Mouse (Mus musculus) MEL (cell line): ENCODE measurements around the gene Ebf3. TPM values are rescaled to one million over a fixed set of nuclear protein-coding genes. Genes with fewer than 3 reads are reported as not detected.

ENCODE experiments used
- DNase-seq: peaks from one replicate; pipeline ENCODE4 v3.0.0; 2011; ENCODE audit warnings: low read depth, low spot score
- H3K27ac ChIP-seq: 2 replicates; pipeline ENCODE4 v1.5.1; 2012; ENCODE audit warnings: low read depth, mild to moderate bottlenecking, control low read depth, low read length, moderate library complexity; ENCODE audit not compliant: control insufficient read depth
- H3K27me3 ChIP-seq, 2 experiments: fragments of 150-350 bp in 1 of 2; sonication (generic) in 1 of 2; 2 replicates each; pipeline ENCODE4 v1.6.1; 2012; ENCODE audit warnings: low read length in 2 of 2, mild to moderate bottlenecking in 2 of 2, improper control_type of control experiment in 1 of 2, moderate library complexity in 1 of 2; ENCODE audit not compliant: insufficient read depth in 2 of 2, control insufficient read depth in 1 of 2
- H3K36me3 ChIP-seq, 2 experiments: 2 replicates each; pipeline ENCODE4 v1.6.1; 2012 to 2014; ENCODE audit warnings: low read length in 2 of 2, improper control_type of control experiment in 1 of 2, inconsistent platforms in 1 of 2, mild to moderate bottlenecking in 1 of 2; ENCODE audit not compliant: insufficient read depth in 2 of 2, control insufficient read depth in 1 of 2
- H3K4me1 ChIP-seq, 2 experiments: fragments of 150-350 bp in 1 of 2; sonication (generic) in 1 of 2; 2 replicates each; pipeline ENCODE4 v1.6.1; 2012; ENCODE audit warnings: low read length in 2 of 2, improper control_type of control experiment in 1 of 2, mild to moderate bottlenecking in 1 of 2; ENCODE audit not compliant: insufficient read depth in 2 of 2, control insufficient read depth in 1 of 2
- H3K4me3 ChIP-seq, 2 experiments: fragments of 150-350 bp in 1 of 2; sonication (generic) in 1 of 2; 2 replicates each; pipeline ENCODE4 v1.5.1; 2012; ENCODE audit warnings: low read depth in 2 of 2, low read length in 2 of 2, mild to moderate bottlenecking in 2 of 2, moderate library complexity in 2 of 2, control low read depth in 1 of 2, improper control_type of control experiment in 1 of 2; ENCODE audit not compliant: control insufficient read depth in 1 of 2, insufficient read depth in 1 of 2
- H3K79me2 ChIP-seq: 2 replicates; pipeline ENCODE4 v1.6.1; 2012; ENCODE audit warnings: mild to moderate bottlenecking, low read length, moderate library complexity; ENCODE audit not compliant: control insufficient read depth, poor library complexity, insufficient read depth
- H3K9ac ChIP-seq: 2 replicates; pipeline ENCODE4 v1.6.1; 2012; ENCODE audit warnings: low read depth, mild to moderate bottlenecking, control low read depth, low read length, moderate library complexity; ENCODE audit not compliant: control insufficient read depth, poor library complexity, severe bottlenecking
- H3K9me3 ChIP-seq: fragments of 150-350 bp; sonication (generic); replicated peaks from 2 replicates; pipeline ENCODE4 v1.6.1; 2012; ENCODE audit warnings: mild to moderate bottlenecking, low read length, improper control_type of control experiment, moderate library complexity; ENCODE audit not compliant: insufficient read depth
- CHD2 ChIP-seq: IDR thresholded peaks from 2 replicates; pipeline ENCODE4 v1.6.1; 2011; ENCODE audit warnings: low read length, improper control_type of control experiment
- CTCF ChIP-seq, 3 experiments: IDR thresholded peaks in 2 of 3; conservative IDR thresholded peaks in 1 of 3; 2 replicates each; pipeline ENCODE4 v1.5.1; 2011 to 2012; ENCODE audit warnings: low read length in 3 of 3, low read depth in 2 of 3, mild to moderate bottlenecking in 2 of 3, improper control_type of control experiment in 1 of 3, inconsistent platforms in 1 of 3, mixed read lengths in 1 of 3, moderate library complexity in 1 of 3; ENCODE audit not compliant: control insufficient read depth in 1 of 3, insufficient read depth in 1 of 3, poor library complexity in 1 of 3, severe bottlenecking in 1 of 3
- ELF1 ChIP-seq: IDR thresholded peaks from 2 replicates; pipeline ENCODE4 v1.6.1; 2014; ENCODE audit warnings: low read depth, mild to moderate bottlenecking, inconsistent platforms, low read length, improper control_type of control experiment, moderate library complexity
- EP300 ChIP-seq, 2 experiments: IDR thresholded peaks; 2 replicates each; pipeline ENCODE4 v1.6.1; 2011; ENCODE audit warnings: improper control_type of control experiment in 2 of 2, low read length in 2 of 2, low read depth in 1 of 2, mild to moderate bottlenecking in 1 of 2
- GABPA ChIP-seq: IDR thresholded peaks from 2 replicates; pipeline ENCODE4 v1.6.1; 2012; ENCODE audit warnings: low read depth, mild to moderate bottlenecking, inconsistent platforms, low read length, improper control_type of control experiment, moderate library complexity
- GATA1 ChIP-seq: IDR thresholded peaks from 2 replicates; pipeline ENCODE4 v1.6.1; 2011; ENCODE audit warnings: low read depth, low read length, improper control_type of control experiment
- HCFC1 ChIP-seq: IDR thresholded peaks from 2 replicates; pipeline ENCODE4 v1.6.1; 2012; ENCODE audit warnings: low read depth, mild to moderate bottlenecking, inconsistent platforms, low read length, improper control_type of control experiment, moderate library complexity
- MAZ ChIP-seq: IDR thresholded peaks from 2 replicates; pipeline ENCODE4 v1.6.1; 2012; ENCODE audit warnings: low read depth, mild to moderate bottlenecking, inconsistent platforms, low read length, improper control_type of control experiment
- MEF2A ChIP-seq: IDR thresholded peaks from 2 replicates; pipeline ENCODE4 v1.6.1; 2014; ENCODE audit warnings: low read depth, mild to moderate bottlenecking, inconsistent platforms, low read length, improper control_type of control experiment; ENCODE audit not compliant: poor library complexity, insufficient replicate concordance, severe bottlenecking; ENCODE audit errors: extremely low read depth
- MYB ChIP-seq: IDR thresholded peaks from 2 replicates; pipeline ENCODE4 v1.6.1; 2011; ENCODE audit warnings: mild to moderate bottlenecking, low read depth, low read length, improper control_type of control experiment
- NRF1 ChIP-seq: IDR thresholded peaks from 2 replicates; pipeline ENCODE4 v1.6.1; 2014; ENCODE audit warnings: low read depth, mild to moderate bottlenecking, inconsistent platforms, low read length, improper control_type of control experiment, moderate library complexity; ENCODE audit not compliant: poor library complexity, insufficient read depth, severe bottlenecking
- POLR2AphosphoS2 ChIP-seq: IDR thresholded peaks from 2 replicates; pipeline ENCODE4 v1.6.1; 2011; ENCODE audit warnings: low read length, improper control_type of control experiment
- POLR2AphosphoS5 ChIP-seq: IDR thresholded peaks from 2 replicates; pipeline ENCODE4 v1.6.1; 2012; ENCODE audit warnings: low read depth, borderline replicate concordance, mild to moderate bottlenecking, inconsistent platforms, low read length, moderate library complexity, mixed read lengths
- RAD21 ChIP-seq: IDR thresholded peaks from 2 replicates; pipeline ENCODE4 v1.6.1; 2011; ENCODE audit warnings: mild to moderate bottlenecking, low read depth, low read length, improper control_type of control experiment
- SMC3 ChIP-seq: IDR thresholded peaks from 2 replicates; pipeline ENCODE4 v1.6.1; 2011; ENCODE audit warnings: low read depth, low read length, improper control_type of control experiment
- TBP ChIP-seq: IDR thresholded peaks from 2 replicates; pipeline ENCODE4 v1.8.0; 2011; ENCODE audit warnings: low read depth, low read length, improper control_type of control experiment
- TCF12 ChIP-seq: IDR thresholded peaks from 2 replicates; pipeline ENCODE4 v1.6.1; 2014; ENCODE audit warnings: low read depth, mild to moderate bottlenecking, inconsistent platforms, low read length, improper control_type of control experiment, moderate library complexity
- USF1 ChIP-seq: IDR thresholded peaks from 2 replicates; pipeline ENCODE4 v1.6.1; 2014; ENCODE audit warnings: low read depth, mild to moderate bottlenecking, inconsistent platforms, low read length, improper control_type of control experiment, moderate library complexity
- ZNF384 ChIP-seq: IDR thresholded peaks from 2 replicates; pipeline ENCODE4 v1.6.1; 2012; ENCODE audit warnings: low read depth, mild to moderate bottlenecking, inconsistent platforms, low read length, improper control_type of control experiment
- polyA plus RNA-seq, 2 experiments: library from polyadenylated mRNA; stranded (reverse) in 1 of 2; unstranded in 1 of 2; fragments of >175 nt in 1 of 2; fragments of >200 nt in 1 of 2; gene quantifications; 2 replicates each; pipeline versions ENCODE4 v1.2.1 to v1.2.4; 2012; ENCODE audit warnings: low replicate concordance in 2 of 2, low read depth in 1 of 2; ENCODE audit not compliant: insufficient read length in 2 of 2, insufficient read depth in 1 of 2, missing spikeins in 1 of 2
- total RNA-seq: library from RNA; depleted of rRNA; stranded (reverse); fragments of 300-350 nt; gene quantifications from 2 replicates; pipeline ENCODE4 v1.2.3, GENCODE M21; 2012

Gene Ebf3
- total and polyA plus RNA-seq, 3 experiments = not detected

DNA sequence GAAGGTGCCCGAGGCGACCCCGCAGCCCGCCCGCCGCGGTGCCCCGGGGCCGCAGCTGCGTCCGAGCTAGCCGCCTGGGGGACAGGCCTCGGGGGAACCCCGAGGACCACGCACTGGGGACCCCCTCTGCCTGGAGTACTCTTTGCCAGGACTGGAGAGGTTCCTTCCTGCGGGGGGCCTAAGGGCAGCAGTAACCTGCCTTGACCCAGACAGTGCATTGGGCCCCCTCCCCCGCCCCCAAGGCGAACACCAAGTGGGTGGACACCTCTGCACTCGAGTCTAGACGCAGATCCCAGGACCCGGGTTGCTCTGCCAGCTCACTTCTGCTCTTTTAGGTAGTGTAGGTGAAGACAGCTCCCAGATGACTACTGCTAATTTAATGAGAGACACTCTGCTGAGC lies 8.7 kb upstream of the Ebf3 start:
- Histone ChIP-seq H3K9ac (no peak overlapping the region), H3K27me3 (no peaks in the 10 kb centered on the region), H3K4me3 (no peak overlapping the region)

DNA sequence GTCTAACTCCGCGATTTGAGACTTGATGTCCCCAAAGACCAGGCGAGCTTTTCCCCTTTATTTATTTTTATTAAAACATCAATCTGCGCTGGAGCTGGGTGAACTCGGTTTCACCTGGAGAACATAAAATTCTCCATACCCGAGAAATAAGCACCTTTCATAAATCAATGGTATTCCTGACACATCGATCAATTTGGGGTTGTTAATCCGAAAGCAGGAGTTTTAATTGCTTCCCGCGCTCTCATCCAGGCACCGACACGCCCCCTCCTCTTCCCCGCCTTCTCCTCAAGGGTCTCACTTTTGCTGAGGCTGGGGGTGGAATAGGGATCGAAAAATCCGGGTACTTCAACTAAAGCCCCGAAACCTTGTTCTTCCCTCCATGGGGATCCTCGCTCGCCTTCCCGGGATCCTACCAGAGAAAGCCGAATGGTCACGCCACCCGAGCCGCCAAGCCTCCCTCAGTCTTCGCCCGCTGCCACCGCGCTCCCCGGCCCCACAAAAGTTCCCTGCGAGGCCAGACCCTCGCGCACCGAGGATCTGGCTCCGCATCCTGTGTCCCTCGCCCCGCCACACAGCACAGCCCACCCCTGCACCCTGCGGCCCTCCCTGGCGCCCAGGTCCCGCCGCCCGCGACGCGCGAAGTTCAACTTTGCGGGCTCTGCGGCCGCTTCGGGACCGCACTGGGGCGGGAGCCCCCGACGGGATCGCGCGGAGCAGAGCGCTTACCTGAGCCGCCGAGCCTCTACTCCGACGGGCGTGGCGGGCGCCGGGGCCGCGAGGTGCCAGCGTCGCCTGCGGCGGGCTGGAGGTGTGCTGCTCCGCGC lies 7.9 kb upstream of the Ebf3 start:
- Histone ChIP-seq H3K36me3 (no peaks in the 10 kb centered on the region), H3K9ac (no peak overlapping the region), H3K9me3 (no peaks in the 10 kb centered on the region), H3K27ac (no peak overlapping the region), H3K79me2 (no peaks in the 10 kb centered on the region), H3K4me1 (no peaks in the 10 kb centered on the region), H3K4me3 (no peak overlapping the region)
- no peak for DNase-seq
- TF ChIP-seq CHD2 (no peak), GATA1 (no peak), USF1 (no peak), MAZ (no peak), CTCF (IDR thresholded peaks at IDR 0.05 in 2 of 3, conservative IDR thresholded peaks at IDR 0.05 in 1 of 3; ENCODE audit: control insufficient read depth in 1 of 3, insufficient read depth in 1 of 3, low read depth in 2 of 3, low read length in 3 of 3, poor library complexity in 1 of 3, severe bottlenecking in 1 of 3) (no peak), RAD21 (no peak), NRF1 (no peak), TBP (no peak), GABPA (no peak), EP300 (IDR thresholded peaks at IDR 0.05; ENCODE audit: low read depth in 1 of 2, low read length in 2 of 2) (no peak), MYB (no peak)
- TF ChIP-seq, all 39 proteins: peak for 0
- no peaks in the 10 kb centered on the region for H3K27me3 ChIP-seq

More for the DNA sequence above, 8.7 kb upstream of the Ebf3 start:
- H3K4me1 ChIP-seq = no peaks in the 10 kb centered on the region
- H3K79me2 ChIP-seq = no peaks in the 10 kb centered on the region
- no peak overlapping the region for H3K27ac ChIP-seq
- no peak for DNase-seq
- H3K36me3 ChIP-seq = no peaks in the 10 kb centered on the region
- no peaks in the 10 kb centered on the region for H3K9me3 ChIP-seq
- TF ChIP-seq MEF2A (no peak), POLR2AphosphoS2 (no peak), ELF1 (no peak), HCFC1 (no peak), GATA1 (no peak), ZNF384 (no peak), SMC3 (no peak), POLR2AphosphoS5 (no peak), TCF12 (no peak)
